9 mouse cellular contexts compared by ENCODE assay signal in the genomic region with DNA sequence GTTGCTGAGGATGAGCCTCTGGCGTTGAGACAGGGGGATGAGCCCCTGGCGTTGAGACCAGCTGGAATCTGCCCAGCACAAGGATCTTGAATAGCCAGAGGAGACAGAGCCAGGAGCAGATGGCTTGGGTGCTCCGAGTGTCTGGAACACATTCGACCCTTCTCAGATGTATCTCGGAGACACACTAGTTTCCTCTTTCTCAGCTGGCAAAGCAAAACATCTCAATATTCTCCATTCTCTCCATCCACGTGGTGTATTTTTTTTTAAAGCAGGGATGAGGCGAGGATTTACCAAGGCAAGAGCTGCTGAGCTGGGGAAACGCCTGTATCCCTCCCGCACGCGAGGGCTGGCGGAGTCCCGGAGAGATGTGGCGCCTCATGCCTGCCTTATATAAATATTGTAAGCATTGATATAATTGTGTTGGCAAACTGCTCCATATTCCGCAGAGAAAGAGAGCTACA.
DNase-seq lines count a peak whose midpoint lies in the region; ATAC-seq lines count a peak whose summit lies in the region.
"Had no signal": no experiment of that assay in that cellular context is flagged by ENCODE, and none has a peak within 500 bp of the region (broad histone marks: within the 10 kb centered on the region; RNA-seq: fewer than 3 reads in every experiment).

No protein-coding gene starts in this region.

- peak overlapping the region; percentile 21; the same call in 1 of the 2 replicates for H3K4me2 ChIP-seq in lung, embryonic 16.5 days (ENCODE audit: low read depth, low read length)

- H3K9me3 ChIP-seq in lung, embryonic 16.5 days (ENCODE audit: control insufficient read depth, low read length): peaks cover 4% of the 10 kb centered on the region

- no peak for DNase-seq in lung, postnatal 25 days (ENCODE audit: low spot score)
- peak; percentile 14 to 30 for DNase-seq in frontal cortex, postnatal 14 days (ENCODE audit: low spot score in 2 of 2)
- peak; percentile 18 to 21 for DNase-seq in layer of hippocampus, postnatal 36 days
- DNase-seq in right cerebral cortex, postnatal 4 days: peak; percentile 46
- DNase-seq in testis, postnatal 10 days (ENCODE audit: low spot score): no peak
- no peak for DNase-seq in liver
- DNase-seq: kidney, postnatal 10 days had no signal

- no peak overlapping the region for H3K4me3 ChIP-seq in lung, embryonic 16.5 days (ENCODE audit: low read length)

- H3K36me3 ChIP-seq in lung, embryonic 16.5 days (ENCODE audit: control insufficient read depth, insufficient read depth, low read length): no peaks in the 10 kb centered on the region

- H3K4me1 ChIP-seq in lung, embryonic 16.5 days (replicated peaks; ENCODE audit: control insufficient read depth, insufficient read depth, low read length): no peaks in the 10 kb centered on the region

- no peaks in the 10 kb centered on the region for H3K27me3 ChIP-seq in lung, embryonic 16.5 days (ENCODE audit: control insufficient read depth, insufficient read depth, low read depth, low read length)

- WGBS in lung, embryonic 16.5 days: 60% methylated on average over 15 of the region's 15 CpGs

- no peak overlapping the region for H3K9ac ChIP-seq in lung, embryonic 16.5 days (ENCODE audit: low read length)

- 0 out of 2 replicates have a peak, but pooled peaks have one; percentile 41 for ATAC-seq in lung, embryonic 16.5 days (ENCODE audit: low read depth)
- ATAC-seq in megakaryocyte, adult 5-6 weeks (ENCODE audit: poor library complexity, severe bottlenecking): no peak

- H3K27ac ChIP-seq in lung, embryonic 16.5 days (ENCODE audit: low read length): no peak overlapping the region

Comparison
In these comparisons a context has a peak if more than half of its experiments do, and no peak if none do; other contexts are left out.
1. DNase-seq: peak in frontal cortex, postnatal 14 days (2 of 2), layer of hippocampus, postnatal 36 days (2 of 2) and right cerebral cortex, postnatal 4 days (single experiment); none in lung, postnatal 25 days (single experiment), testis, postnatal 10 days (single experiment) and liver (single experiment).